Comparison of ENCODE assay signal across 8 mouse cellular contexts in the genomic region with DNA sequence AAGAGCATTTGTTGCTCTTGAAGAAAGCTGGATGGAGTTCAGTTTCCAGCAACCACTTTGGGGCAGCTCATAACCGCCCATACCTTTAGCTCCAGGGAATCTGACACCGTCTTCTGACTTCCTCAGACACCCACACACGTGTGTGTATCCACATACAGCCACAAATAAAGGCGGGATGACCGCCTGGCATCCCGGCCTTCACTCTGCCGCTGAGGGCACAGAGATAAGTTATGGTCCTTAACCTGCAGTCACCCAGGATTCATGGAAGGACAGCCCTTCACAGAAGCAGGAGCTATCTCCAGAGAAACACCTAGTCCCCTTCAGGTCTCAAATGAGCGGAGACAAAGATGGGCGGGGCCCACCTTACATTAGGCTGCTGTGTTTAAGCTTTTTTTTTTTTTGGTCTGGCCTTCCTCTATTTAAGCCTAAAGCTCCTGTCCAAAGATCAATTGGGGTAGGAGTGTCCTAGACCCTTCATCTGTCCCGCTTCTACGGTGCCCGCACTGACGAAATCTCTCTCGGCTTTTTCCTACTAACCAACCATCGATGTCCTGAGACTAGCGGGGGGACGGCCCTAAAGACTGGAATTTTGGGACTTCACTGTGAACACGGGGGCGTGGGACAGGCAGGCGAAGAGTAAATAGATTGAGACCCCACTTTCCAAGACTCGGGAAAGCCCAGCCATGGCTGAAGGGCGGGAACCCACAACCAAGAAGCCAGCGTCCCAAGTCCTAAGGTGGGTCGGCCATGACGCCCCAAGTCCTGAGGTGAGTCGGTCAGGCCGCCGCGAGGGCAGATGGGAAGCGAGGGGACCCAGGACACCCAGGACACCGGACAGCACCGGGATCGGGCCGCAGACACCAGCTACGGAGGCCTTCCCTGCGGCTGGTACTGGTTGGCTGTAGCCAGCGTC. TPM values are rescaled to one million over a fixed set of nuclear protein-coding genes. Genes with fewer than 3 reads are reported as not detected.
DNase-seq lines count a peak whose midpoint lies in the region; ATAC-seq and TF ChIP-seq lines count a peak whose summit lies in the region.

No protein-coding gene starts in this region.

- no peak for TF ChIP-seq EP300 in heart, postnatal 0 days (IDR thresholded peaks at IDR 0.05; ENCODE audit: low read depth)

- no peaks in the 10 kb centered on the region; the same call in 1 of the 2 replicates for H3K9me3 ChIP-seq in heart, postnatal 0 days (replicated peaks; ENCODE audit: control insufficient read depth, low read length)
- H3K9me3 ChIP-seq in lung, embryonic 16.5 days (ENCODE audit: control insufficient read depth, low read length) = no peaks in the 10 kb centered on the region

- H3K36me3 ChIP-seq in heart, postnatal 0 days (replicated peaks; ENCODE audit: control insufficient read depth, insufficient read depth, low read length) = no peaks in the 10 kb centered on the region
- H3K36me3 ChIP-seq in lung, embryonic 16.5 days (ENCODE audit: control insufficient read depth, insufficient read depth, low read length) = no peaks in the 10 kb centered on the region

- 6% methylated on average over 37 of the region's 37 CpGs for WGBS in bone marrow, adult 2 months
- 5% methylated on average over 37 of the region's 37 CpGs for WGBS in heart, postnatal 0 days
- 3% methylated on average over 37 of the region's 37 CpGs for WGBS in lung, embryonic 16.5 days

- peak overlapping the region; percentile 94 for H3K4me2 ChIP-seq in heart, postnatal 0 days (ENCODE audit: low read depth, low read length)
- H3K4me2 ChIP-seq in lung, embryonic 16.5 days (ENCODE audit: low read depth, low read length) = peak overlapping the region; percentile 78

- H3K27me3 ChIP-seq in heart, postnatal 0 days (ENCODE audit: control insufficient read depth, insufficient read depth, low read length) = no peaks in the 10 kb centered on the region
- H3K27me3 ChIP-seq in lung, embryonic 16.5 days (ENCODE audit: control insufficient read depth, insufficient read depth, low read depth, low read length) = no peaks in the 10 kb centered on the region; the same call in 1 of the 2 replicates

- TF ChIP-seq CTCF in layer of hippocampus, adult 2 months (conservative IDR thresholded peaks at IDR 0.05) = no peak
- no peak for TF ChIP-seq CTCF in bone marrow, adult 2 months (IDR thresholded peaks at IDR 0.05; ENCODE audit: control insufficient read depth, insufficient read depth, low read length)
- no peak for TF ChIP-seq CTCF in heart, postnatal 0 days (IDR thresholded peaks at IDR 0.05; ENCODE audit: low read depth)

- H3K4me1 ChIP-seq in bone marrow, adult 2 months (ENCODE audit: control insufficient read depth, insufficient read depth, low read length) = no peaks in the 10 kb centered on the region
- peaks cover 10% of the 10 kb centered on the region; the same call in 1 of the 2 replicates for H3K4me1 ChIP-seq in heart, postnatal 0 days (ENCODE audit: control insufficient read depth, insufficient read depth)
- H3K4me1 ChIP-seq in lung, embryonic 16.5 days (replicated peaks; ENCODE audit: control insufficient read depth, insufficient read depth, low read length) = peaks cover 8% of the 10 kb centered on the region

- peak overlapping the region; percentile 83 for H3K27ac ChIP-seq in layer of hippocampus, adult 2 months
- H3K27ac ChIP-seq in bone marrow, adult 2 months (ENCODE audit: control insufficient read depth, insufficient read depth, low read depth, low read length, poor library complexity) = no peak overlapping the region
- peak overlapping the region; percentile 82 for H3K27ac ChIP-seq in heart, postnatal 0 days (ENCODE audit: low read depth)
- H3K27ac ChIP-seq in lung, embryonic 16.5 days (ENCODE audit: low read length) = peak overlapping the region; percentile 45

- peak overlapping the region; percentile 87 for H3K4me3 ChIP-seq in layer of hippocampus, adult 2 months
- H3K4me3 ChIP-seq in bone marrow, adult 2 months (replicated peaks; ENCODE audit: control insufficient read depth, low read depth, low read length) = peak overlapping the region; percentile 95
- peak overlapping the region; percentile 65 for H3K4me3 ChIP-seq in heart, postnatal 0 days (ENCODE audit: low read depth, low read length)
- peak overlapping the region; percentile 82 for H3K4me3 ChIP-seq in lung, embryonic 16.5 days (ENCODE audit: low read length)

- no peak for DNase-seq in layer of hippocampus, adult 2 months (ENCODE audit: low spot score in 2 of 2)
- DNase-seq in layer of hippocampus, adult 9-11 months = no peak
- DNase-seq in heart, postnatal 0 days (ENCODE audit: low spot score) = peak; percentile 31
- DNase-seq in testis, postnatal 10 days (ENCODE audit: low spot score) = peak; percentile 59
- DNase-seq in right cerebral cortex, postnatal 36 days (ENCODE audit: low spot score in 2 of 2) = no peak
- DNase-seq in thymus, adult 18-20 months = no peak

- peak overlapping the region; percentile 84 for H3K9ac ChIP-seq in heart, postnatal 0 days (replicated peaks; ENCODE audit: low read depth, low read length)
- peak overlapping the region; percentile 91 for H3K9ac ChIP-seq in lung, embryonic 16.5 days (ENCODE audit: low read length)

- ATAC-seq in heart, postnatal 0 days (ENCODE audit: insufficient read depth, low read depth) = peak; percentile 63
- peak; percentile 77 for ATAC-seq in lung, embryonic 16.5 days (ENCODE audit: low read depth)

- no peak for TF ChIP-seq POLR2A in bone marrow, adult 2 months (IDR thresholded peaks at IDR 0.05; ENCODE audit: borderline replicate concordance, control insufficient read depth, low read depth, low read length)

RNA-seq across cellular contexts. Expression of gene Zfp867, which starts 0.6 kb away (rescaled TPM):
- total RNA-seq in layer of hippocampus, adult 2 months (2021) = 1 to 10 TPM; 4.9 to 5.1 TPM
- polyA plus RNA-seq in bone marrow, adult 2 months (2011; ENCODE audit: insufficient read depth, insufficient read length, low replicate concordance, missing spikeins) = 1.3 and 1.6 TPM in 2 replicates
- 4.1 and 8.3 TPM in 2 replicates for total RNA-seq in heart, postnatal 0 days (2014; rRNA removed; ENCODE audit: low replicate concordance)
- 6.4 and 6.5 TPM in 2 replicates for polyA plus RNA-seq in heart, postnatal 0 days (2015; fragmentation: Nextera tagmentation; extraction: Ambion mirVana)
- polyA plus RNA-seq in lung, embryonic 16.5 days (2015; fragmentation: Nextera tagmentation; extraction: Ambion mirVana) = 7.8 and 10.0 TPM in 2 replicates

RNA-seq across cellular contexts. Expression of gene Snap47, which starts 20.7 kb away (rescaled TPM):
- 100 to 1,000 TPM; 341 to 356 TPM for total RNA-seq in layer of hippocampus, adult 2 months (2021)
- 3.8 and 14.4 TPM in 2 replicates for polyA plus RNA-seq in bone marrow, adult 2 months (2011; ENCODE audit: insufficient read depth, insufficient read length, low replicate concordance, missing spikeins)
- total RNA-seq in heart, postnatal 0 days (2014; rRNA removed; ENCODE audit: low replicate concordance) = 47.1 and 87.2 TPM in 2 replicates
- 57.9 and 60.4 TPM in 2 replicates for polyA plus RNA-seq in heart, postnatal 0 days (2015; fragmentation: Nextera tagmentation; extraction: Ambion mirVana)
- 92.9 and 94.0 TPM in 2 replicates for polyA plus RNA-seq in lung, embryonic 16.5 days (2015; fragmentation: Nextera tagmentation; extraction: Ambion mirVana)

RNA-seq across cellular contexts. Expression of gene Jmjd4, which starts 21.8 kb away (rescaled TPM):
- 10 to 100 TPM; 27.0 to 28.0 TPM for total RNA-seq in layer of hippocampus, adult 2 months (2021)
- 1.4 and 2.8 TPM in 2 replicates for polyA plus RNA-seq in bone marrow, adult 2 months (2011; ENCODE audit: insufficient read depth, insufficient read length, low replicate concordance, missing spikeins)
- 11.8 and 15.1 TPM in 2 replicates for total RNA-seq in heart, postnatal 0 days (2014; rRNA removed; ENCODE audit: low replicate concordance)
- 7.6 and 8.9 TPM in 2 replicates for polyA plus RNA-seq in heart, postnatal 0 days (2015; fragmentation: Nextera tagmentation; extraction: Ambion mirVana)
- 9.8 and 10.3 TPM in 2 replicates for polyA plus RNA-seq in lung, embryonic 16.5 days (2015; fragmentation: Nextera tagmentation; extraction: Ambion mirVana)

RNA-seq across cellular contexts. Expression of gene Zkscan17, which starts 54.9 kb away (rescaled TPM):
- total RNA-seq in layer of hippocampus, adult 2 months (2021) = 1 to 10 TPM; 8.5 to 8.7 TPM
- 4.2 and 7.9 TPM in 2 replicates for polyA plus RNA-seq in bone marrow, adult 2 months (2011; ENCODE audit: insufficient read depth, insufficient read length, low replicate concordance, missing spikeins)
- total RNA-seq in heart, postnatal 0 days (2014; rRNA removed; ENCODE audit: low replicate concordance) = 20.6 and 21.4 TPM in 2 replicates
- polyA plus RNA-seq in heart, postnatal 0 days (2015; fragmentation: Nextera tagmentation; extraction: Ambion mirVana) = 8.7 and 10.1 TPM in 2 replicates
- 24.5 and 25.2 TPM in 2 replicates for polyA plus RNA-seq in lung, embryonic 16.5 days (2015; fragmentation: Nextera tagmentation; extraction: Ambion mirVana)

Comparison
In these comparisons a context has a peak if more than half of its experiments do, and no peak if none do; other contexts are left out.
1. DNase-seq: peak in heart, postnatal 0 days (single experiment) and testis, postnatal 10 days (single experiment); none in layer of hippocampus, adult 2 months (0 of 2), layer of hippocampus, adult 9-11 months (single experiment), right cerebral cortex, postnatal 36 days (0 of 2) and thymus, adult 18-20 months (0 of 2).
2. Peak in every context shown above with its lines, with median percentiles within 50 percentile points of each other: H3K4me3 ChIP-seq.